Mouse (Mus musculus): ENCODE measurements around the gene Aplnr.

GRCm38 (mm10) chr2:85178139-85178800 is 42.2 kb downstream of the Aplnr start:
- TF ChIP-seq EP300 (IDR thresholded peaks at IDR 0.05) (no peak), CTCF (IDR thresholded peaks at IDR 0.05) (no peak)

All from lung, postnatal 0 days (tissue).